Mouse (Mus musculus): Measurements from ENCODE around the gene Gpr4.

- no peak for TF ChIP-seq POLR2A (IDR thresholded peaks at IDR 0.05; ENCODE audit: control insufficient read depth, extremely low read depth, insufficient read depth, low read length, poor library complexity)
- no peak for TF ChIP-seq CTCF (IDR thresholded peaks at IDR 0.05; ENCODE audit: borderline replicate concordance, control insufficient read depth, extremely low read depth, insufficient read depth, low read length, poor library complexity)
These were observed 5.2 kb downstream of the Gpr4 start for GRCm38 (mm10) chr7:19217492-19217891.

Data from thymus, adult 2 months (tissue).